Mouse (Mus musculus): ENCODE data around the gene Trip12.
A peak's percentile ranks its signal among the peaks of the same experiment; 100 is the strongest.

Gene Trip12

GRCm38 (mm10) chr1:84777455-84777854, 62.9 kb downstream of the Trip12 start:
- DNase-seq, result no peak

- no peak for DNase-seq
Measured at GRCm38 (mm10) chr1:84758843-84759242, 81.5 kb downstream of the Trip12 start.

- no peak for DNase-seq
Measured at GRCm38 (mm10) chr1:84742156-84742555, 98.2 kb downstream of the Trip12 start.

GRCm38 (mm10) chr1:84740080-84740479, 100.2 kb downstream of the Trip12 start:
- no peak for DNase-seq

GRCm38 (mm10) chr1:84737097-84737496, 103.2 kb downstream of the Trip12 start:
- DNase-seq, result no peak

- DNase-seq, result peak in 1 of 2 experiments; percentile 19
Measured at GRCm38 (mm10) chr1:84733799-84734198, 106.5 kb downstream of the Trip12 start.

- DNase-seq, result no peak
Measured at GRCm38 (mm10) chr1:84731763-84732162, 108.6 kb downstream of the Trip12 start.

- DNase-seq, result no peak
Measured at GRCm38 (mm10) chr1:84722841-84723240, 117.5 kb downstream of the Trip12 start.

- no peak for DNase-seq
Measured at GRCm38 (mm10) chr1:84722371-84722770, 117.9 kb downstream of the Trip12 start.

GRCm38 (mm10) chr1:84721942-84722341, 118.4 kb downstream of the Trip12 start:
- DNase-seq, result no peak

- peak; percentile 7 to 17 for DNase-seq
Measured at GRCm38 (mm10) chr1:84709810-84710785, 130.2 kb downstream of the Trip12 start.

- DNase-seq, result no peak
Measured at GRCm38 (mm10) chr1:84709406-84709805, 130.9 kb downstream of the Trip12 start.

- DNase-seq, result no peak
Measured at GRCm38 (mm10) chr1:84700254-84700653, 140.1 kb downstream of the Trip12 start.

- DNase-seq, result peak; percentile 42 to 45
Measured at GRCm38 (mm10) chr1:84697136-84697535, 143.2 kb downstream of the Trip12 start.

GRCm38 (mm10) chr1:84695517-84696411, 144.6 kb downstream of the Trip12 start, which contains the start of gene Dner:
Dner (minus strand) TSS chr1:84696221.
- peak; percentile 24 to 41 for DNase-seq

- DNase-seq, result no peak
Measured at GRCm38 (mm10) chr1:84694688-84695474, 145.4 kb downstream of the Trip12 start.

GRCm38 (mm10) chr1:84677910-84678309, 162.4 kb downstream of the Trip12 start:
- no peak for DNase-seq
